Mouse (Mus musculus) spleen, postnatal 10 days (tissue): Measurements from ENCODE around the gene Qser1.

Experiments
- DNase-seq, 2 experiments: peaks; one replicate each; pipeline ENCODE4 v3.0.0; 2021 to 2022; ENCODE audit warnings: low spot score in 2 of 2

Gene Qser1

GRCm38 (mm10) chr2:104736241-104736640 lies 80.3 kb downstream of the Qser1 start:
- DNase-seq: no peak

GRCm38 (mm10) chr2:104732562-104733256 lies 83.9 kb downstream of the Qser1 start:
- DNase-seq: no peak

GRCm38 (mm10) chr2:104732033-104732444 lies 84.5 kb downstream of the Qser1 start:
- peak in 1 of 2 experiments; percentile 17 for DNase-seq

GRCm38 (mm10) chr2:104727369-104727768 lies 89.2 kb downstream of the Qser1 start:
- DNase-seq: no peak

GRCm38 (mm10) chr2:104722021-104722420 lies 94.5 kb downstream of the Qser1 start:
- no peak for DNase-seq

- DNase-seq: no peak
These were observed 98.7 kb downstream of the Qser1 start for GRCm38 (mm10) chr2:104717827-104718226.

GRCm38 (mm10) chr2:104717231-104717735 lies 99.3 kb downstream of the Qser1 start:
- no peak for DNase-seq

GRCm38 (mm10) chr2:104716279-104716678 lies 100.3 kb downstream of the Qser1 start, which contains the start of gene Pin1rt1:
Pin1rt1 (minus strand) TSS chr2:104716379.
- no peak for DNase-seq

GRCm38 (mm10) chr2:104714254-104714691 lies 102.3 kb downstream of the Qser1 start:
- no peak for DNase-seq

- DNase-seq: no peak
These were observed 104.1 kb downstream of the Qser1 start for GRCm38 (mm10) chr2:104712486-104712809.

- peak; percentile 40 to 47 for DNase-seq
These were observed 104.7 kb downstream of the Qser1 start, which contains the start of gene Tcp11l1 for GRCm38 (mm10) chr2:104711585-104712485. Tcp11l1 (minus strand) TSS chr2:104712169.

- no peak for DNase-seq
These were observed 105.7 kb downstream of the Qser1 start for GRCm38 (mm10) chr2:104710670-104711370.

- no peak for DNase-seq
These were observed 106.7 kb downstream of the Qser1 start for GRCm38 (mm10) chr2:104709786-104710337.
